Mouse (Mus musculus): ENCODE results near the gene Ccsap. TPM values are rescaled to one million over a fixed set of nuclear protein-coding genes. Genes with fewer than 3 reads are reported as not detected.

The Ccsap gene
- polyA plus RNA-seq (2016; fragmentation: Nextera tagmentation; extraction: Ambion mirVana): 7.4 and 8.4 TPM in 2 replicates

GRCm38 (mm10) chr8:123859648-123860259 is at the start of gene Ccsap:
Gene Ccsap (minus strand): TSS chr8:123860209.
- Histone ChIP-seq H3K27me3 (peaks cover 44% of the 10 kb centered on the region), H3K9ac (replicated peaks) (peak within 1 kb of the TSS; percentile 76), H3K4me3 (replicated peaks) (peak within 1 kb of the TSS; percentile 93), H3K27ac (peak within 1 kb of the TSS; percentile 29; the same call in 1 of the 2 replicates), H3K9me3 (no peaks in the 10 kb centered on the region), H3K4me2 (peak within 1 kb of the TSS; percentile 91), H3K36me3 (no peaks in the 10 kb centered on the region), H3K4me1 (replicated peaks) (no peaks in the 10 kb centered on the region; the same call in 1 of the 2 replicates)
- ATAC-seq (ENCODE audit: insufficient number of reproducible peaks, insufficient read depth, low FRiP score, low TSS enrichment, low read depth): peak; percentile 80
- 2% methylated on average over 48 of the region's 48 CpGs for WGBS

GRCm38 (mm10) chr8:123907604-123908003 is 47.6 kb upstream of the Ccsap start:
- H3K9ac ChIP-seq (replicated peaks): no peak overlapping the region
- ATAC-seq (ENCODE audit: insufficient number of reproducible peaks, insufficient read depth, low FRiP score, low TSS enrichment, low read depth): no peak
- H3K4me2 ChIP-seq: no peak overlapping the region
- no peaks in the 10 kb centered on the region for H3K9me3 ChIP-seq
- no peaks in the 10 kb centered on the region for H3K4me1 ChIP-seq (replicated peaks)
- H3K4me3 ChIP-seq (replicated peaks): no peak overlapping the region
- 94% methylated on average over 6 of the region's 6 CpGs for WGBS
- H3K27me3 ChIP-seq: no peaks in the 10 kb centered on the region
- H3K27ac ChIP-seq: no peak overlapping the region
- peaks cover 96% of the 10 kb centered on the region for H3K36me3 ChIP-seq

DNA sequence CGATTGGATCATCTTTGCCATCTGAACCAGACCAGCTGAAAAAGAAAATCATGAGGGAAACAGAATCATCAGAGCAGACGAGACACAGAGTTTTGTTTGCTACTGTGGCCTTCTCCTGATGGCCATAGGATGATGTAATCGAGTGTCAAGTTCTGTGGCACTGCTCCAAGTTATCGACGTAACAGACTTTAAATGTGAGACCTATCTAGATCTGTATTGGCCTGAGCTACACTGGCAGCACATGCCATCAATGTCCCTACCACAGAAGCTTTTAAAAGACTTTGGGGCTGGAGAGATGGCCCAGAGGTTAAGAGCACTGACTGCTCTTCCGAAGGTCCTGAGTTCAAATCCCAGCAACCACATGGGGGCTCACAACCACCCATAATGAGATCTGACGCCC is 42.6 kb upstream of the Ccsap start:
- no peak for ATAC-seq (ENCODE audit: insufficient number of reproducible peaks, insufficient read depth, low FRiP score, low TSS enrichment, low read depth)
- Histone ChIP-seq H3K4me2 (no peak overlapping the region), H3K9me3 (no peaks in the 10 kb centered on the region), H3K27me3 (no peaks in the 10 kb centered on the region; the same call in 1 of the 2 replicates), H3K36me3 (peaks cover 87% of the 10 kb centered on the region), H3K27ac (no peak overlapping the region), H3K4me3 (replicated peaks) (no peak overlapping the region), H3K9ac (replicated peaks) (no peak overlapping the region), H3K4me1 (replicated peaks) (no peaks in the 10 kb centered on the region)
- WGBS: 89% methylated on average over 7 of the region's 7 CpGs

DNA sequence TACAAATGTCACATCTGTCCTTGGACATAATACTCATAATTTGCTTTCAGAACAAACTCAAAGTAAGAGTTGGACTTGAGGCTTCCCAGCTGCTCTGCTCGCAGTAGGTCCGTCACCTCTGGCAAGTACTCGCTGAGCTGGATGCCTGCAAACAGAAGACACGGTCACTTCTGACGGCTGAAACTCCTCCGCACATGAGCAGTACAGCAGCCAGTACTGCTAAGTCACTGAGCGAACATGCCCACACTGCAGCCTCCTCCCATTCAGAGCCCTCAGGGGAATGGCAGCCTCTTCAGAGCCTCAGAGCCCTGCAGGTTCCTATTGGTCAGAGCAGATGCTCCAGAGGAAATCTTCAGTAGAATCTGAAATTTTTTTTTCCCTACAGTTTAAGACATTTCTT is 39.4 kb upstream of the Ccsap start:
- peaks cover 58% of the 10 kb centered on the region for H3K36me3 ChIP-seq
- H3K27ac ChIP-seq: no peak overlapping the region
- WGBS: 90% methylated on average over 7 of the region's 7 CpGs
- H3K27me3 ChIP-seq: peaks cover 32% of the 10 kb centered on the region
- H3K4me2 ChIP-seq: no peak overlapping the region
- H3K4me1 ChIP-seq (replicated peaks): no peaks in the 10 kb centered on the region
- H3K4me3 ChIP-seq (replicated peaks): no peak overlapping the region
- no peak overlapping the region for H3K9ac ChIP-seq (replicated peaks)
- no peaks in the 10 kb centered on the region for H3K9me3 ChIP-seq
- ATAC-seq (ENCODE audit: insufficient number of reproducible peaks, insufficient read depth, low FRiP score, low TSS enrichment, low read depth): no peak

- H3K4me2 ChIP-seq: no peak overlapping the region
- peaks cover 40% of the 10 kb centered on the region for H3K27me3 ChIP-seq
- peaks cover 50% of the 10 kb centered on the region for H3K36me3 ChIP-seq
- ATAC-seq (ENCODE audit: insufficient number of reproducible peaks, insufficient read depth, low FRiP score, low TSS enrichment, low read depth): no peak
- no peaks in the 10 kb centered on the region for H3K4me1 ChIP-seq (replicated peaks)
- no peaks in the 10 kb centered on the region for H3K9me3 ChIP-seq
- H3K4me3 ChIP-seq (replicated peaks): no peak overlapping the region
- no peak overlapping the region for H3K27ac ChIP-seq
- WGBS: 86% methylated on average over 5 of the region's 5 CpGs
- no peak overlapping the region for H3K9ac ChIP-seq (replicated peaks)
These were observed 38.6 kb upstream of the Ccsap start for GRCm38 (mm10) chr8:123898576-123898975.

DNA sequence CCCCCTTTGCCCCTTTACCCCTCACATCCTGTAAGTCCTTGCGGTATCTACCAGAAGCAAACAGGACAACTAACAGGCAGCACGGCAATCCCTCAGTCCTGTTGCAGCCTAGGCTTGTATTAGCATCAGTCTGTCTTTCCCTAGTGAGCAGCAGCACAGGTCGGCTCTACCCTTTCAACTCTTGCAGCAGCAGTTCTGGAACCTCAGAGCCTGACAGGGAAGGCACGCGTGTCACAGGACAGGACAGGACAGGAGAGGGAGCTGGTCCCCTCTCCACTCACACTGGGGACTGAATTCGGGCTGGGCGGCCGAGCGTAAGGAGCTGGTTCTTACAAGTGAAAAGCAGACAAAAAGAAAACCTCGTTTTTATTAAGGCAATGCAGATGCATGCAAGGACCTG is 36.8 kb upstream of the Ccsap start:
- Histone ChIP-seq H3K4me1 (replicated peaks) (peaks cover 11% of the 10 kb centered on the region), H3K27me3 (peaks cover 58% of the 10 kb centered on the region), H3K9ac (replicated peaks) (no peak overlapping the region), H3K27ac (no peak overlapping the region), H3K36me3 (peaks cover 32% of the 10 kb centered on the region), H3K9me3 (no peaks in the 10 kb centered on the region), H3K4me3 (replicated peaks) (no peak overlapping the region), H3K4me2 (no peak overlapping the region)
- no peak for ATAC-seq (ENCODE audit: insufficient number of reproducible peaks, insufficient read depth, low FRiP score, low TSS enrichment, low read depth)
- WGBS: 55% methylated on average over 10 of the region's 10 CpGs

GRCm38 (mm10) chr8:123896366-123896761 is 36.4 kb upstream of the Ccsap start:
- peaks cover 62% of the 10 kb centered on the region for H3K27me3 ChIP-seq

GRCm38 (mm10) chr8:123895680-123896365 is 35.8 kb upstream of the Ccsap start:
- Histone ChIP-seq H3K27me3 (peaks cover 68% of the 10 kb centered on the region), H3K9ac (replicated peaks) (no peak overlapping the region), H3K4me3 (replicated peaks) (no peak overlapping the region), H3K27ac (no peak overlapping the region), H3K4me1 (replicated peaks) (peaks cover 15% of the 10 kb centered on the region), H3K4me2 (no peak overlapping the region), H3K9me3 (no peaks in the 10 kb centered on the region), H3K36me3 (peaks cover 22% of the 10 kb centered on the region)
- 70% methylated on average over 9 of the region's 9 CpGs for WGBS
- no peak for ATAC-seq (ENCODE audit: insufficient number of reproducible peaks, insufficient read depth, low FRiP score, low TSS enrichment, low read depth)

More at GRCm38 (mm10) chr8:123896366-123896761, 36.4 kb upstream of the Ccsap start:
- Histone ChIP-seq H3K27ac (no peak overlapping the region), H3K9me3 (no peaks in the 10 kb centered on the region), H3K4me3 (replicated peaks) (no peak overlapping the region), H3K4me1 (replicated peaks) (peaks cover 15% of the 10 kb centered on the region), H3K9ac (replicated peaks) (no peak overlapping the region), H3K36me3 (peaks cover 28% of the 10 kb centered on the region), H3K4me2 (no peak overlapping the region)
- ATAC-seq (ENCODE audit: insufficient number of reproducible peaks, insufficient read depth, low FRiP score, low TSS enrichment, low read depth): no peak
- 54% methylated on average over 14 of the region's 14 CpGs for WGBS

- Histone ChIP-seq H3K36me3 (peaks cover 16% of the 10 kb centered on the region), H3K9ac (replicated peaks) (no peak overlapping the region), H3K4me1 (replicated peaks) (peaks cover 15% of the 10 kb centered on the region), H3K4me2 (no peak overlapping the region), H3K4me3 (replicated peaks) (no peak overlapping the region), H3K27ac (no peak overlapping the region), H3K9me3 (no peaks in the 10 kb centered on the region), H3K27me3 (peaks cover 74% of the 10 kb centered on the region)
- WGBS: 79% methylated on average over 4 of the region's 4 CpGs
- no peak for ATAC-seq (ENCODE audit: insufficient number of reproducible peaks, insufficient read depth, low FRiP score, low TSS enrichment, low read depth)
These were observed 35.2 kb upstream of the Ccsap start for GRCm38 (mm10) chr8:123895230-123895629.

DNA sequence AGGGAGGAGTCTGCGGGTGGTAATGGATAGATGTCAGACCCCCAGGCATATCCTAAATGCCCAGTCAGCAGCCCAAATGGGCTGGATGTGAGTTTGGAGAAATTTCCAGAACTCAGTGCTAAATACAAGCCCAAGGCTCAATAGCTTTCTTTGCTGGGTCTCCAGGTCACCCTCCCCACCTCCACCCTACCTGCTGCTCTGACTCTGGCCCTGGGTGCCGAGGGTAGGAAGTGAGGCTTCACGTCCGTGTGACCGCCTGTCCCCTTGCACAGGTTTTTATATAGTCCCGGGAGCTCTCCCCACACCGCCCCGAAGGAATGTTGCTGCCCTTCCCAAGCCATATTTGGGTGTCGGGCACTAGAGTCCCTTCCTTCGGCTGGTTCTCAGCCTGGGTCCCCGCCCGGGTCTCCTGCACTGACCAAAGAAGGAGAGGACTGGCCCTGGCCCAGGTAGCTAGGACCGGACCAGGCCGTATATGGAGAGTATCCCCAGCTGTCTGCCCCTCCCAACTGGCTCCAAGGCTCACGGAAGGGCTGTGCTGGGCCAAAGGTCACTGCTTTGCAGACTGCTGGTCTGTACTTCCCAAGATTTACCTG is 34.6 kb upstream of the Ccsap start, which contains the start of gene Acta1:
Acta1 (minus strand) TSS at position 250 of the 596 bp plus-strand sequence.
- Histone ChIP-seq H3K27me3 (peaks cover 76% of the 10 kb centered on the region), H3K9me3 (no peaks in the 10 kb centered on the region), H3K36me3 (peaks cover 10% of the 10 kb centered on the region), H3K4me1 (replicated peaks) (peaks cover 15% of the 10 kb centered on the region), H3K4me2 (no peak within 1 kb of the TSS), H3K4me3 (replicated peaks) (no peak within 1 kb of the TSS), H3K9ac (replicated peaks) (no peak within 1 kb of the TSS), H3K27ac (no peak within 1 kb of the TSS)
- no peak for ATAC-seq (ENCODE audit: insufficient number of reproducible peaks, insufficient read depth, low FRiP score, low TSS enrichment, low read depth)
- WGBS: 27% methylated on average over 15 of the region's 15 CpGs

- WGBS: 78% methylated on average over 11 of the region's 11 CpGs
- Histone ChIP-seq H3K27me3 (peaks cover 76% of the 10 kb centered on the region), H3K4me2 (no peak overlapping the region), H3K36me3 (no peaks in the 10 kb centered on the region), H3K27ac (no peak overlapping the region), H3K4me3 (replicated peaks) (no peak overlapping the region), H3K4me1 (replicated peaks) (peaks cover 15% of the 10 kb centered on the region), H3K9ac (replicated peaks) (no peak overlapping the region), H3K9me3 (no peaks in the 10 kb centered on the region)
- ATAC-seq (ENCODE audit: insufficient number of reproducible peaks, insufficient read depth, low FRiP score, low TSS enrichment, low read depth): no peak
These were observed 33.4 kb upstream of the Ccsap start for GRCm38 (mm10) chr8:123893413-123893812.
